Mouse (Mus musculus) heart, postnatal 0 days (tissue): ENCODE results near the gene Krt5.

Experiments used
- CTCF ChIP-seq: IDR thresholded peaks from 2 replicates; pipeline ENCODE4 v1.5.1; 2016; ENCODE audit warnings: antibody characterized with exemption, control low read depth, low read depth
- EP300 ChIP-seq: IDR thresholded peaks from 2 replicates; pipeline ENCODE4 v1.6.1; 2016; ENCODE audit warnings: antibody characterized with exemption, low read depth

- TF ChIP-seq CTCF, result no peak
- TF ChIP-seq EP300, result no peak
These were observed 5.2 kb downstream of the Krt5 start for GRCm38 (mm10) chr15:101707454-101707853.
